Mouse (Mus musculus) mature B cell (primary cell): Measurements from ENCODE around the gene Anxa8.

Source experiments
- in situ Hi-C: fragments of 300-500 bp; cut with MboI; formaldehyde crosslinking; loops from 2 replicates; pipeline ENCODE4 v1.14.3; 2019

The Anxa8 gene

DNA sequence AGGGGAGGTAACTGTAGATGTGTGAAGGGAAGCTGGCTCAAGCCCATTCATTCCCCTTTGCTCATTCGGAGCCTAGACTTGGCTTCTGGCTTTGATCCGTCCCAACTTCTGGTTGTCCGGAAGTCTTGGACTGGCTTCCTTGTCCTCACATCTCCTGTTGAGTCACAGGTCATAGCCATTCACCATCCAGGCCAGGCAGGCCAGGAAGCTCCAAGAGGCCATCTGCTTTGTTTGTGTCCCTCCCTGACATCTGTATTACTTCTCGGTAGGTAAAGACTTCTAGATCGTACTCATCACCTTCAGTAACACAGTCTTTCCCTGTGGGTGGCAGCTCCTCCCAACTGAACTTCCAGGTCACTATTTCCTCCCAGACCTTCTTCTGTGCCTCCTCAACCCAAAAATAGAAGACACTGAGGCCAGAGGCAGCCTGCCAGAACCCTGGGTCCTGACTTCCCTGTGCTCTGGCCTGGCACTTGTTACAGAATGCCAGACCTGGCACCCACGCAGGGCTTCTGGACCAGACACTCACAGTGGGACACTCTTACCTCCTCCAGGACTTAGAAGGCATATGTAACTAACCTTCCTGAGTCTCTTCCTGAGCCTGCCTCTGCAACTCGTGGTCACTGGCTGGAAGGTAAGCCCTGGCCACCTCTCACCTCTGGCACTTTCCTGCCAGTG lies 33.4 kb downstream of the Anxa8 start:
- in situ Hi-C loops, result no loop called here

GRCm38 (mm10) chr14:34120016-34120910 lies 34.5 kb downstream of the Anxa8 start:
- in situ Hi-C loops, result no loop called here

- in situ Hi-C loops, result no loop called here
Measured at GRCm38 (mm10) chr14:34120923-34121351, 35.2 kb downstream of the Anxa8 start.

DNA sequence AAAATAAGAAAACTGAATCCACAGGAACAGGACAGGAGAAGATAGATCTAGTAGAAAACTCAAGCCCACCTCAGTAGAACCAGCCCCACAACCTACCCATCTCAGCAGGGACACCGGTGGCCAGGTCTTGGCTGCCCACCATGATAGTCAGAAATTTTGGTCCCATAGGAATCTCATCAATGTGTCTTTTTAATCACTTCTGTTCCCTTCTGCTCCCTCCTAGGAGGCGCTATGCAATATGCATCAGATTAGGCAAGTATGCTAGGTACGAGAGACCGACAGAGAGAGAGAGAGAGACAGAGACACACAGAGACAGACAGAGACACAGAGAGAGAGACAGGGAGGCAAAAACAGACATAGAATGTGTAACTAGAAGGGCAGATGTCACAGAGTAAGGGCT lies 35.9 kb downstream of the Anxa8 start:
- in situ Hi-C loops, result no loop called here

GRCm38 (mm10) chr14:34131216-34131615 lies 45.4 kb downstream of the Anxa8 start:
- in situ Hi-C loops, result no loop called here

GRCm38 (mm10) chr14:34135391-34135790 lies 49.6 kb downstream of the Anxa8 start:
- in situ Hi-C loops, result no loop called here

DNA sequence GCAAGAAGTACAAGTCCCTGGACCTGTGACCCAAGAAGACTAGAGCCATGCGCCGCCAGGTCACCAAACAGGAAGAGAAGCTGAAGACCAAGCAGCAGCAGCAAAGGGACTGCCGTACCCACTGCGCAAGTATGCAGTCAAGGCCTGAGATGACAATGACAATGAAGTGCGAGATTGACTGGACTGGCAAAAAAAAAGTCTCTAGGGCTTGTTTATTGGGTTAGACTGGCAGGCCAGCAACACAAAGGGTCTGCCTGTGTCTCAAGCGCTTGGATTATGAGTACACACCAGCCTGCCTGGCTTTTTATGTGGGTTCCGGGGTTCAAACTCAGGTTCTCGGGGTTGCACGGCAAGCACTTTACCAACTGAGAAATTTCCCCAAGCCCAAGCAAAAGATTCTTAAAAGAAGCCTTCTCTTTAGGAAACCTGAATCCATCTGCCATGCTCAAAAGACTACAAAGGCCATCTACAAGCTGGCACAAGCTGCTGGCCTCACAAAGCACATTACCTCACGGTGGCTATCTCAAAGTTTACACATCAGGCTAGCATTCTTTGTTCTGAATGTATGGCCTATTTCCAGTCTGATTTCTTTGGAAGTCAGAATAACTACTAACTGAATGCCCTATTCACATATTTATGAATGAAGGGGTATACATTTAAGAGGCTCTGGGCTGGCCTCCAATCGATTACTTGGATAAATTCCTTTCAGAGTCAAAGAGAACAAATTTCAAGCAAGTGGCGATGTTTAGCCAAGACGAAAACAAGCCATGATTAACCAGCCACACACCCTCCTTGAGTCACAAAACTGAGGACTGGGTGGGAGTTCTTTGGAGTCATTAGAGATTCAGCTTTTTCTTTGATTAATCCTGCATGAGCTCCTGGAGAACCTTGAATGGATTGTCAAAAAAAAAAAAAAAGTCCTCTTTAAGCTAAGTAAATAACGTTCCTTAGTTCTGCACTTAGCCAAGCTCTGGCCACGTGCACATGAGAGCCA lies 54.2 kb downstream of the Anxa8 start:
- in situ Hi-C loops, result no loop called here

DNA sequence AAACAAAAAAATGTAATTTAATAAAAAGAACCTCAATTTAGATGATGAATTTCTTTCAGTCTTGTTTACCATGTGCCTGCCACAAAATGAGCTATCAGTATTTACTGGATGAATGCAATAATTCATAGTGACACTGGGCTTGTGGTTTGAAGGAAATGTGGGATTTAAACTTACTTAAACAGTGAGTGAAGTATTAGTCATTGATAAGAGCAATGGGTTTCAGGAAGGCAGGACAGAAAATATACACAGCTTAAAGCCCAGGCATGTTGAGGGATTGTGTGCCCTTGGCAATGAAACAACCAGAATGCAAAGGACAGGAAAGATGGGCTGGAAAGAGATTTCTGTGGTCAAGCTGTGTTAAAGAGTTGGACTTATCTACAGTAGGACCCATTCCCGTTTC lies 56.5 kb downstream of the Anxa8 start:
- in situ Hi-C loops, result no loop called here

DNA sequence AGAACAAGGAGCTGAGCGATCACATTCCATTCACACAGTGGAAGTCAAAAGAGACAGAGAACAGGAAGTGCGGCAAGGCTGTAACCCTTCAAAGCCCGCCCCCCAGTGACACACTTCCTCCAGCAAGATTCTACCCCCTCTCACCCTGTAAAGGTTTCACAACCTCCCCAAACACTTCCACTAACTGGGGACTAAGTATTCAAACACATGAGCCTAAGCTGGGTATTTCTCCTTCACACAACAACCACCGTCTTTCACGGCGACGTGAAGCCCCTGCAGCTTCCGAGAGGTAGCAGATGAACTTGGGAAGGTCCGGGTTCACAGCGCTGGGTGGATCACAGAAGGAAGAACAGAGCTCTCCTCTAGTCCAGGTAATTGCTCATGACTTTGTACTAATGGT lies 57.1 kb downstream of the Anxa8 start:
- in situ Hi-C loops, result no loop called here
